Mouse (Mus musculus): ENCODE measurements around the gene Nckap5l. TPM values are rescaled to one million over a fixed set of nuclear protein-coding genes. Genes with fewer than 3 reads are reported as not detected.
"Not testable (repeated sequence)": the region's sequence is repeated elsewhere in the genome, so short reads cannot be mapped to it uniquely, and the experiment has no call there.

Gene Nckap5l
- polyA plus RNA-seq, 1 experiment from 2014 or later: 6.0 TPM

GRCm38 (mm10) chr15:99455415-99455814, 2.1 kb downstream of the Nckap5l start:
- no peak overlapping the region for H3K4me2 ChIP-seq
- DNase-seq (ENCODE audit: low spot score) (no peak), ATAC-seq (replicated peaks; ENCODE audit: low FRiP score) (no peak)
- H3K9ac ChIP-seq (ENCODE audit: low read depth, low read length): no peak overlapping the region
- WGBS: 85% methylated on average over 3 of the region's 3 CpGs
- no peaks in the 10 kb centered on the region for H3K9me3 ChIP-seq (ENCODE audit: control insufficient read depth, low read length)
- H3K27me3 ChIP-seq (replicated peaks; ENCODE audit: control insufficient read depth, insufficient read depth, low read length): no peaks in the 10 kb centered on the region
- H3K36me3 ChIP-seq (ENCODE audit: control insufficient read depth, insufficient read depth, low read length): no peaks in the 10 kb centered on the region
- H3K4me3 ChIP-seq (ENCODE audit: low read depth, low read length): no peak overlapping the region
- H3K4me1 ChIP-seq (replicated peaks; ENCODE audit: control insufficient read depth, insufficient read depth, low read length): peaks cover 27% of the 10 kb centered on the region
- no peak overlapping the region for H3K27ac ChIP-seq (ENCODE audit: low read depth, low read length)

- Histone ChIP-seq H3K27ac (ENCODE audit: low read depth, low read length) (no peak overlapping the region), H3K4me3 (ENCODE audit: low read depth, low read length) (no peak overlapping the region), H3K4me1 (replicated peaks; ENCODE audit: control insufficient read depth, insufficient read depth, low read length) (peaks cover 33% of the 10 kb centered on the region), H3K27me3 (replicated peaks; ENCODE audit: control insufficient read depth, insufficient read depth, low read length) (no peaks in the 10 kb centered on the region), H3K9me3 (ENCODE audit: control insufficient read depth, low read length) (no peaks in the 10 kb centered on the region), H3K9ac (ENCODE audit: low read depth, low read length) (no peak overlapping the region), H3K4me2 (no peak overlapping the region), H3K36me3 (ENCODE audit: control insufficient read depth, insufficient read depth, low read length) (no peaks in the 10 kb centered on the region)
- no peak for DNase-seq (ENCODE audit: low spot score)
- no peak for ATAC-seq (replicated peaks; ENCODE audit: low FRiP score)
- 81% methylated on average over 7 of the region's 7 CpGs for WGBS
Measured at GRCm38 (mm10) chr15:99454585-99455279, 2.8 kb downstream of the Nckap5l start.

GRCm38 (mm10) chr15:99453153-99453900, 4.2 kb downstream of the Nckap5l start:
- no peak overlapping the region for H3K9ac ChIP-seq (ENCODE audit: low read depth, low read length)
- no peak overlapping the region for H3K27ac ChIP-seq (ENCODE audit: low read depth, low read length)

GRCm38 (mm10) chr15:99449751-99450280, 7.7 kb downstream of the Nckap5l start:
- Histone ChIP-seq H3K4me2 (peak overlapping the region; percentile 44), H3K4me1 (replicated peaks; ENCODE audit: control insufficient read depth, insufficient read depth, low read length) (peaks cover 33% of the 10 kb centered on the region), H3K9ac (ENCODE audit: low read depth, low read length) (no peak overlapping the region; the same call in 1 of the 2 replicates), H3K9me3 (ENCODE audit: control insufficient read depth, low read length) (no peaks in the 10 kb centered on the region), H3K4me3 (ENCODE audit: low read depth, low read length) (no peak overlapping the region), H3K27ac (ENCODE audit: low read depth, low read length) (peak overlapping the region; percentile 41; the same call in 1 of the 2 replicates), H3K27me3 (replicated peaks; ENCODE audit: control insufficient read depth, insufficient read depth, low read length) (no peaks in the 10 kb centered on the region), H3K36me3 (ENCODE audit: control insufficient read depth, insufficient read depth, low read length) (peaks cover 2% of the 10 kb centered on the region; the same call in 1 of the 2 replicates)
- DNase-seq (ENCODE audit: low spot score) (no peak), ATAC-seq (replicated peaks; ENCODE audit: low FRiP score) (peak; percentile 77)
- 38% methylated on average over 8 of the region's 8 CpGs for WGBS

More at GRCm38 (mm10) chr15:99453153-99453900, 4.2 kb downstream of the Nckap5l start:
- no peak overlapping the region for H3K4me3 ChIP-seq (ENCODE audit: low read depth, low read length)
- H3K27me3 ChIP-seq (replicated peaks; ENCODE audit: control insufficient read depth, insufficient read depth, low read length): no peaks in the 10 kb centered on the region
- H3K4me2 ChIP-seq: no peak overlapping the region
- ATAC-seq (replicated peaks; ENCODE audit: low FRiP score) (no peak), DNase-seq (ENCODE audit: low spot score) (no peak)
- WGBS: 74% methylated on average over 11 of the region's 11 CpGs
- no peaks in the 10 kb centered on the region for H3K9me3 ChIP-seq (ENCODE audit: control insufficient read depth, low read length)
- H3K4me1 ChIP-seq (replicated peaks; ENCODE audit: control insufficient read depth, insufficient read depth, low read length): peaks cover 47% of the 10 kb centered on the region
- H3K36me3 ChIP-seq (ENCODE audit: control insufficient read depth, insufficient read depth, low read length): no peaks in the 10 kb centered on the region

GRCm38 (mm10) chr15:99449131-99449750, 8.3 kb downstream of the Nckap5l start:
- Histone ChIP-seq H3K27ac (ENCODE audit: low read depth, low read length) (peak overlapping the region; percentile 41; the same call in 1 of the 2 replicates), H3K4me1 (replicated peaks; ENCODE audit: control insufficient read depth, insufficient read depth, low read length) (peaks cover 33% of the 10 kb centered on the region)

GRCm38 (mm10) chr15:99446136-99446535, 11.4 kb downstream of the Nckap5l start:
- H3K4me3 ChIP-seq (ENCODE audit: low read depth, low read length); H3K27me3 ChIP-seq (replicated peaks; ENCODE audit: control insufficient read depth, insufficient read depth, low read length); H3K4me2 ChIP-seq; H3K9me3 ChIP-seq (ENCODE audit: control insufficient read depth, low read length); H3K36me3 ChIP-seq (ENCODE audit: control insufficient read depth, insufficient read depth, low read length); H3K27ac ChIP-seq (ENCODE audit: low read depth, low read length); ATAC-seq (replicated peaks; ENCODE audit: low FRiP score); H3K9ac ChIP-seq (ENCODE audit: low read depth, low read length); DNase-seq (ENCODE audit: low spot score): not testable (repeated sequence)
- peaks cover 32% of the 10 kb centered on the region for H3K4me1 ChIP-seq (replicated peaks; ENCODE audit: control insufficient read depth, insufficient read depth, low read length)
- 86% methylated on average over 10 of the region's 10 CpGs for WGBS

More at GRCm38 (mm10) chr15:99449131-99449750, 8.3 kb downstream of the Nckap5l start:
- H3K4me2 ChIP-seq: peak overlapping the region; percentile 44
- WGBS: 39% methylated on average over 9 of the region's 9 CpGs
- H3K9me3 ChIP-seq (ENCODE audit: control insufficient read depth, low read length): no peaks in the 10 kb centered on the region
- DNase-seq (ENCODE audit: low spot score) (no peak), ATAC-seq (replicated peaks; ENCODE audit: low FRiP score) (peak; percentile 59)
- peak overlapping the region; percentile 17; the same call in 1 of the 2 replicates for H3K9ac ChIP-seq (ENCODE audit: low read depth, low read length)
- no peaks in the 10 kb centered on the region for H3K27me3 ChIP-seq (replicated peaks; ENCODE audit: control insufficient read depth, insufficient read depth, low read length)
- peaks cover 2% of the 10 kb centered on the region; the same call in 1 of the 2 replicates for H3K36me3 ChIP-seq (ENCODE audit: control insufficient read depth, insufficient read depth, low read length)
- H3K4me3 ChIP-seq (ENCODE audit: low read depth, low read length): no peak overlapping the region

GRCm38 (mm10) chr15:99445567-99445966, 12.0 kb downstream of the Nckap5l start:
- ATAC-seq (replicated peaks; ENCODE audit: low FRiP score): no peak
- no peak for DNase-seq (ENCODE audit: low spot score)
- Histone ChIP-seq H3K9me3 (ENCODE audit: control insufficient read depth, low read length) (no peaks in the 10 kb centered on the region), H3K36me3 (ENCODE audit: control insufficient read depth, insufficient read depth, low read length) (peaks cover 2% of the 10 kb centered on the region; the same call in 1 of the 2 replicates), H3K4me1 (replicated peaks; ENCODE audit: control insufficient read depth, insufficient read depth, low read length) (peaks cover 34% of the 10 kb centered on the region), H3K9ac (ENCODE audit: low read depth, low read length) (no peak overlapping the region), H3K27me3 (replicated peaks; ENCODE audit: control insufficient read depth, insufficient read depth, low read length) (no peaks in the 10 kb centered on the region), H3K27ac (ENCODE audit: low read depth, low read length) (no peak overlapping the region), H3K4me2 (no peak overlapping the region), H3K4me3 (ENCODE audit: low read depth, low read length) (no peak overlapping the region)
- WGBS: 68% methylated on average over 6 of the region's 6 CpGs

- Histone ChIP-seq H3K27ac (ENCODE audit: low read depth, low read length) (no peak overlapping the region), H3K4me3 (ENCODE audit: low read depth, low read length) (no peak overlapping the region), H3K27me3 (replicated peaks; ENCODE audit: control insufficient read depth, insufficient read depth, low read length) (no peaks in the 10 kb centered on the region), H3K4me2 (no peak overlapping the region), H3K4me1 (replicated peaks; ENCODE audit: control insufficient read depth, insufficient read depth, low read length) (peaks cover 13% of the 10 kb centered on the region), H3K36me3 (ENCODE audit: control insufficient read depth, insufficient read depth, low read length) (peaks cover 5% of the 10 kb centered on the region; the same call in 1 of the 2 replicates), H3K9me3 (ENCODE audit: control insufficient read depth, low read length) (no peaks in the 10 kb centered on the region), H3K9ac (ENCODE audit: low read depth, low read length) (no peak overlapping the region)
- WGBS: 72% methylated on average over 7 of the region's 7 CpGs
- no peak for ATAC-seq (replicated peaks; ENCODE audit: low FRiP score)
- no peak for DNase-seq (ENCODE audit: low spot score)
Measured at GRCm38 (mm10) chr15:99442358-99442757, 15.2 kb downstream of the Nckap5l start.

Measured in liver, embryonic 11.5 days (tissue).